Mouse (Mus musculus): ENCODE measurements around the gene Sox9.

GRCm38 (mm10) chr11:112821536-112821935 is 39.5 kb downstream of the Sox9 start:
- TF ChIP-seq CTCF (IDR thresholded peaks at IDR 0.05; ENCODE audit: insufficient read depth, low read length) (no peak), POLR2A (IDR thresholded peaks at IDR 0.05; ENCODE audit: borderline replicate concordance, extremely low read depth, low read depth, low read length) (no peak)
